Mouse (Mus musculus) liver, embryonic 15.5 days (tissue): ENCODE measurements around the gene Rph3al. TPM values are rescaled to one million over a fixed set of nuclear protein-coding genes. Genes with fewer than 3 reads are reported as not detected.

Experiments
- ATAC-seq: fragments of 200-750 bp; cut with Nextera tagmentation; 2 replicates; pipeline ENCODE4 v1.8.0; 2017; ENCODE audit warnings: moderate number of reproducible peaks, mild to moderate bottlenecking, moderate library complexity; ENCODE audit not compliant: insufficient read depth
- H3K27ac ChIP-seq: fragments of 300-500 bp; sonication (generic); replicated peaks from 2 replicates; pipeline ENCODE4 v1.5.1; 2015; ENCODE audit warnings: mild to moderate bottlenecking, inconsistent platforms
- H3K27me3 ChIP-seq: fragments of 300-500 bp; sonication (generic); 2 replicates; pipeline ENCODE4 v1.6.1; 2015; ENCODE audit warnings: mild to moderate bottlenecking, inconsistent platforms
- H3K36me3 ChIP-seq: fragments of 300-500 bp; sonication (generic); replicated peaks from 2 replicates; pipeline ENCODE4 v1.6.1; 2015; ENCODE audit warnings: moderate library complexity, mild to moderate bottlenecking, inconsistent platforms
- H3K4me1 ChIP-seq: fragments of 300-500 bp; sonication (generic); replicated peaks from 2 replicates; pipeline ENCODE4 v1.6.1; 2015; ENCODE audit warnings: inconsistent platforms
- H3K4me2 ChIP-seq: fragments of 300-500 bp; sonication (generic); 2 replicates; pipeline ENCODE4 v1.6.1; 2015; ENCODE audit warnings: moderate library complexity, mild to moderate bottlenecking, inconsistent platforms
- H3K4me3 ChIP-seq: fragments of 300-500 bp; sonication (generic); replicated peaks from 2 replicates; pipeline ENCODE4 v1.5.1; 2015; ENCODE audit warnings: mild to moderate bottlenecking, inconsistent platforms
- H3K9ac ChIP-seq: fragments of 300-500 bp; sonication (generic); 2 replicates; pipeline ENCODE4 v1.6.1; 2015; ENCODE audit warnings: moderate library complexity, mild to moderate bottlenecking, inconsistent platforms
- H3K9me3 ChIP-seq: fragments of 300-500 bp; sonication (generic); replicated peaks from 2 replicates; pipeline ENCODE4 v1.6.1; 2016; ENCODE audit warnings: inconsistent platforms
- WGBS: fragments of 180-500 bp; shearing (Covaris S2); methylation state at CpG from one replicate; pipeline ENCODE4 v1.1.7; 2015; ENCODE audit warnings: mixed read lengths; ENCODE audit not compliant: insufficient replicate concordance; 5-methylcytosine and 5-hydroxymethylcytosine counted together
- polyA plus RNA-seq: library from polyadenylated mRNA; unstranded; fragments of >200 nt; fragmentation: Nextera tagmentation; extraction: Ambion mirVana; gene quantifications from 2 replicates; pipeline ENCODE4 v1.2.1, GENCODE M21; 2015

Rph3al gene
- polyA plus RNA-seq, 1 experiment from 2014 or later: 0.47 TPM

DNA sequence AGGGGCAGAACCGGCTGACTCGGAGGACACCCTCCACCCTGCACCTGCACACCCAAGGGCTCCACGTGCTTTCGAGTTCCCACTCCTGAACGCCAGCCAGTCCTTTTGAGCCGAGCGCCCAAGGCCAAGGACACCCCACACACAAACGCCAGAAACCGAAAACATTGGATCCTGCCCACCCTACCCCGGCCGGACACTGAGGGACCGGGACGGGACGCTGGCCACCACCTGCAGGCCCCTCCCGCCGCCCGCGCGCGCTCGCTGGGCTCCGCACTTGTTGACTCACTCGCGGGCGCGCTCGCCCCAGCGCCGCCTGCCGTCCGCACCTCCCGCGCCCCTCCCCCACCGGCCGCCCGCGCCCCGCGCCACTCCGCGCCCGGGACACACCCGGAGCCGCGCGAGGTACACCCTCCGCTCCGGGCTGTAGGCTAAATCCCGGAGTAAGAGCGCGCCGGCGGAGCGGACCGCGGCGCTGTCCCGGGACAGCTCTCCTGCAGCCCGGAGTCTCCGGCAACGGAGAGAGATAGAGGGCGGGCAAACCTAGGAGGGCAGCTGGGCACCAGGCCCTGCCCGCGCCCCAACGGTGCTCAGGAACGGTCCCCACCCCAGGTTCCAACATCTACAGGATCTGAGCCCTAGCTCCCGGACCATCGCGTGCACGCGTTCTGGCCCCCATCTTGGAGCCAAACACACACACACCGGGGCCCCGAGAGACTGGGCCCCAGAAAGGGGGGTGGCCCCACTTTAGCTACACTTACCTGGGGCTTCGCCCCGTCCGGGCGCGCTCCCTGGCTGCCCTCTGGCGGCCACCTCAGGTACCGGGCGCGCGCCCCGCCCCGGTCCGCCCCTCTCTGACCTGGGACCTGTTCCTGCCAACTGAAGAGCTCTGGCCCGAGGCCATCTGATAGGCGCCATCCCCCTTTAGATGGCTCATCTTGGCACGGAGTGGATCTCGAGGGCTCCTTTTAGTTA lies 28.5 kb upstream of the Rph3al start:
- Histone ChIP-seq H3K4me2 (peak overlapping the region; percentile 77), H3K27ac (no peak overlapping the region), H3K36me3 (no peaks in the 10 kb centered on the region), H3K9me3 (no peaks in the 10 kb centered on the region), H3K9ac (peak overlapping the region; percentile 43; the same call in 1 of the 2 replicates), H3K4me1 (peaks cover 14% of the 10 kb centered on the region), H3K4me3 (peak overlapping the region; percentile 60), H3K27me3 (peaks cover 66% of the 10 kb centered on the region)
- under 1% methylated on average over 90 of the region's 90 CpGs for WGBS
- ATAC-seq: peak; percentile 73

DNA sequence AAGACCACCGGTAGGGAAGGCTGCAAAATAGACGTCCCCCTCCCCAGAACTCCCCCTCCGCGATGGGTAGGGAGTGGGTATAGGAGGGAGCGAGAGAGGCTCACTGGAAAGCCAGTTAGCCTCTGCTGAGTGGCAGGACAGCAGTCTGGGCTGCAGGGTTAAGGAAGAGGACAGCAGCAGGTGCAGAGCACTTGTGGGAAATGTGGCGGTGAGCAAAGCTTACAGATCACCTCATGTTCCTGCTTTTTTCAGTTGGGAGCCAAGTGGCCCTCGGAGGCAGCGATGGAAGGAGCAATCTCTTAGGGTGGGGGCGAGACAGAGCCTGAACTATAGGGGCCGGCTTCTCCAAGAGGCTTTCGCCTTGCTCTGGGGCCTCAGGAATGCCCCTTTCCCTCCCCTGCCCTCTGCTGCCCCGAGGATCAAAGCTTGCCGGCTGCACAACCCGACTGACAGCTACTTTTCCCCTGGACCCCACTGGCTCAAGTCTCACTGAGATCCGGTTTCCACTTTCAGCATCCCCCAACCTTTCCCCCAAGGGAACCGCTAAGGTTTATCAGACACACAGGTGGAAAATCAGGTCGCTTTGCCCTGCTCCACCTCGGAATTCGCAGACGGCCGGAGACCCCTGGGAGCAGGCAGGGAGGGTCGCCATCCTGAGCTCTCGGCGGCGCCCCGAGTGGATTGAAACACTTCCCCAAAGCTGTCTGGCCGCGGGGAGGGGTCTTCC lies 27.6 kb upstream of the Rph3al start:
- Histone ChIP-seq H3K4me3 (peak overlapping the region; percentile 60), H3K36me3 (no peaks in the 10 kb centered on the region), H3K27ac (no peak overlapping the region), H3K9me3 (no peaks in the 10 kb centered on the region), H3K27me3 (peaks cover 66% of the 10 kb centered on the region), H3K9ac (peak overlapping the region; percentile 43; the same call in 1 of the 2 replicates), H3K4me2 (peak overlapping the region; percentile 77), H3K4me1 (peaks cover 14% of the 10 kb centered on the region)
- 11% methylated on average over 28 of the region's 28 CpGs for WGBS
- ATAC-seq: no peak

DNA sequence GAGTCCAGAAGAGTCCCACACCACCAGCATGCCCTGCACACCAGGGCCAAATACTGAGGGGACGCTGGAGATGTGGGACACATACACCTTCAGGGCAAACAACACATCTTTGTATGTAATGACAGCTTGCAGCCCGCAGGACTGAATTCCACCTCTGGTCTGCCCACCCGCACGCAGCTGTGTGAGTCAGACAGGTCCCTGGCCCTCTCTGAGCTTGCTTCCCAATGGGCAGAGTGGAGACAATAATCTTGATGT lies 26.2 kb upstream of the Rph3al start:
- H3K36me3 ChIP-seq: no peaks in the 10 kb centered on the region
- H3K9ac ChIP-seq: no peak overlapping the region
- peaks cover 62% of the 10 kb centered on the region for H3K27me3 ChIP-seq
- H3K4me1 ChIP-seq: peaks cover 14% of the 10 kb centered on the region
- ATAC-seq: no peak
- H3K27ac ChIP-seq: no peak overlapping the region
- H3K9me3 ChIP-seq: no peaks in the 10 kb centered on the region
- WGBS: 67% methylated on average over 4 of the region's 4 CpGs
- H3K4me3 ChIP-seq: no peak overlapping the region
- no peak overlapping the region for H3K4me2 ChIP-seq

DNA sequence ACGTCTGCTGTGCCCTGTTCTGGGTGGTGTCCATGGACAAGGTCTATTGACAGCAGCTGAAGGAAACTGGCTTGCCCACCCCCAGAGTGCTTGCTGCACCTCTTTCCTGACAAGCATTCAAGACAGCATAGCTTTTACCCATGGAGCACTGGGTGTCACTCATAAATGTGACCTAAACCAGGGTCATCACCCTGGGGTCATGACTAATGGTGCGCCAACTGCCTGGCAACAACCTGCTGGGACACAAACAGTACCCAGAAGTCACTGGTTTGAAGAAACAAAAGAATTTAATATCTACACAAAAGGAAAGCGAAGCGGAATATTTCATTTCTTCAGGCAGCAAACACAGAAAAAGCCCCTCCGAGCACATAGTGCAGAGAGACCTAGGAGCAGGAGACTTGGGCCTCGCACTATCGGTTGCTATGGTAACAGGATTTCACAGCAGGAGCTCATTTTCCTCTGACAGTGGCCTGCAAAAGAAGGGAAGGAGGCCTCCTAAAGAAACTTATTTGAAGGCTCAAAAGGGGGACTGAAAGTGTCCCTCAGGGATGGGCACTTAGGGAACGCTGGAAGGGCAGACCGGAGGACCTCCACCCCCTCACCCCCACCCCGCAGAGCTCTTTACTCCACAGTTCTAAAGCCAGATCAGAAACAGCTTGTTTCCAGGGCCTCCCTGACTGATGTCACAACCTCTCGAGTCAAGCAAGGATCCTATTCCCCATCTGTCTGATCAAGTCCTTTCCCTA lies 25.7 kb upstream of the Rph3al start:
- Histone ChIP-seq H3K27me3 (peaks cover 57% of the 10 kb centered on the region), H3K36me3 (no peaks in the 10 kb centered on the region), H3K4me3 (no peak overlapping the region), H3K27ac (no peak overlapping the region), H3K4me2 (no peak overlapping the region), H3K4me1 (peaks cover 14% of the 10 kb centered on the region), H3K9ac (no peak overlapping the region), H3K9me3 (no peaks in the 10 kb centered on the region)
- ATAC-seq: no peak
- WGBS: 49% methylated on average over 11 of the region's 11 CpGs

DNA sequence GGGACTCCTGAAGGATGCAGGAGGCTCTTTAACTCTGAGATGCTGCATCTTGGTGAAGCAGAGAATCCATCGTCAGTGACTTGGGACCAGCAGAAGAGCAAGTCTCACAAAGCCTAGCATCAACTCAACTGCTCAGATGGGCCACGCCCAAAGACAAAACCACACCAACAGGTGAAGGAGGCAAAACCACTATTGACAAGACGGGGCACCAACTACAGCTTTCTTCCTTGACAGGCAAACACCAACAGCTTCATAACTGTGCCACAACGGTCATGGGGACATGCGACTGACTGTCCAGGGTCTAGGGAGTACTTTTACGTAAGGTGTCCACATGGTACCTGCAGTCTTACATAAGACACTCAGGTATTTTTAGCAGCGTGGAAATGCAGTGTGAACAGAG lies 23.6 kb upstream of the Rph3al start:
- no peak overlapping the region for H3K4me2 ChIP-seq
- H3K27me3 ChIP-seq: peaks cover 36% of the 10 kb centered on the region
- H3K9ac ChIP-seq: no peak overlapping the region
- H3K9me3 ChIP-seq: no peaks in the 10 kb centered on the region
- 64% methylated on average over 7 of the region's 7 CpGs for WGBS
- H3K36me3 ChIP-seq: no peaks in the 10 kb centered on the region
- H3K27ac ChIP-seq: no peak overlapping the region
- no peak overlapping the region for H3K4me3 ChIP-seq
- ATAC-seq: no peak
- peaks cover 8% of the 10 kb centered on the region for H3K4me1 ChIP-seq

DNA sequence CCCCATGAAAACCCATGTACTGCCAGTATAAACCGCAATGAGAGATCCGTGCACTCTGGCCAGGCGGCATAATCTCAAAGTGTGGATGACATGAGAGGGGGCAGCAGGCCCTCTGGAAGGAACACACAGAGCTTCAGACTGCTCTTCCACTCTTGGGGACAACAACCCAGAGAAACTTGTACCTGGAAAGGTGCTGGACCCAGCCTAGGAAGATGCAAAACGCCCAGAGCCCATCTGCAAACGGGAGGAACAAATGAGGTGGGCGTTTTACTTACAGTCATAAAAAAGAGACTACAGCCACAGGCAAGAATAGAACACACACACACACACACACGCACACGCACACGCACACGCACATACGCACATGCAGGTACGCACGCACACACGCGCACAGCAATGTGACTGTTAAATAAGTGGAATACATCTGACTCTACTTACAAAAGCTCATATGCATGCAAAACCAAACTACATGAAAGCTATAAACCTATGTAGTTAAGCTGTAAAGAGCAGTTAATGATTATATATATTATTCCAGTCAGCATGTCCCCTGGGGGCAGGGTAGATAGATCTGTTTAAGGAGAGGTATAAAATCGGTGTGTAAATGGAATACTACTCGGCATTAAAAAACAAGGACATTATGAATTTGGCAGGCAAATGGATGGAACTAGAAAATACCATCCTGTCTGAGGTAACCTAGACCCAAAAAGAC lies 19.0 kb upstream of the Rph3al start:
- H3K27ac ChIP-seq: no peak overlapping the region
- H3K36me3 ChIP-seq: no peaks in the 10 kb centered on the region
- no peak overlapping the region for H3K9ac ChIP-seq
- no peak overlapping the region for H3K4me3 ChIP-seq
- WGBS: 72% methylated on average over 17 of the region's 17 CpGs
- H3K4me1 ChIP-seq: no peaks in the 10 kb centered on the region
- peaks cover 5% of the 10 kb centered on the region; the same call in 1 of the 2 replicates for H3K27me3 ChIP-seq
- no peak overlapping the region for H3K4me2 ChIP-seq
- no peak for ATAC-seq
- no peaks in the 10 kb centered on the region for H3K9me3 ChIP-seq

DNA sequence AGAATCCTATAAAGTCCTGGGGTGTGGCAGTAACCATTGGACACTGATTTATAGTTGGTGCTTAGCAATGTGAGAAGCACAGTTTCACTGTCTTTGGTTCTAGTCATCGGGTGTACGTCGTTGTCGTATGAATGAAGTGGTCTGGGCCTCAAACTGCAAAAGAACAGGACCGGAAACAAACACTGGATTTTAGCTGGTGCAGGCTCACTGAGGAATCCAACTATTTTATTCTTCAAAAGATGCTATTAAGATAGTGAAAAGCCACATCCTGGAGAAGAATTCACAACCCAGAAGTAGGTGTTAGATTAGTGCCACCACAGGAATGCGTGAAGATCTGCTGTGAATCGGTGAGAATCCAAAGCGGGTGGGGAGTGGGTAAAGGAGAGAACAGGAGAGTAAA lies 18.4 kb upstream of the Rph3al start:
- H3K9me3 ChIP-seq: no peaks in the 10 kb centered on the region
- no peak overlapping the region for H3K4me3 ChIP-seq
- H3K4me2 ChIP-seq: no peak overlapping the region
- peaks cover 7% of the 10 kb centered on the region; the same call in 1 of the 2 replicates for H3K27me3 ChIP-seq
- WGBS: 26% methylated on average over 8 of the region's 8 CpGs
- no peak for ATAC-seq
- no peak overlapping the region for H3K27ac ChIP-seq
- no peaks in the 10 kb centered on the region for H3K4me1 ChIP-seq
- H3K36me3 ChIP-seq: no peaks in the 10 kb centered on the region
- no peak overlapping the region for H3K9ac ChIP-seq

DNA sequence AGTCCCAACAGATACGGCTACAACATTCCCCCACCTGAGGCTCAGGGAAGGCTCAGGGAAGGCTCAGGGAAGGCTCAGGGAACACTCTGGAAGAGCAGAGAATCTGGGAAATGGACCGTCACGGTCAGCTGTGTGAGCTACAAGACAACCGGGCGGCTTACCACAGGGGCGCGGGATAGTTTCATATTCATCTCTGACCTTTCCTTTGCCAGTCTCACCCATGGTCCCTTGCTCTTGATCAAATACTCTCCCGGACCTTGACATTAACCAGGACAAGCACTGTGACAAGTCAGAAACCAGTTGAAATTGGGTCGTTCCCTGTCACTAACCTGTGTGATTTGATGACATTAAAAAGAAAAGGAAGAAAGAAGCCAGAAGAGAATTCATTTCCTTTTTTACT lies 16.7 kb upstream of the Rph3al start:
- 76% methylated on average over 9 of the region's 9 CpGs for WGBS
- Histone ChIP-seq H3K4me3 (no peak overlapping the region), H3K9me3 (no peaks in the 10 kb centered on the region), H3K4me2 (no peak overlapping the region), H3K4me1 (no peaks in the 10 kb centered on the region), H3K27me3 (peaks cover 7% of the 10 kb centered on the region; the same call in 1 of the 2 replicates), H3K9ac (no peak overlapping the region), H3K36me3 (no peaks in the 10 kb centered on the region), H3K27ac (no peak overlapping the region)
- no peak for ATAC-seq

DNA sequence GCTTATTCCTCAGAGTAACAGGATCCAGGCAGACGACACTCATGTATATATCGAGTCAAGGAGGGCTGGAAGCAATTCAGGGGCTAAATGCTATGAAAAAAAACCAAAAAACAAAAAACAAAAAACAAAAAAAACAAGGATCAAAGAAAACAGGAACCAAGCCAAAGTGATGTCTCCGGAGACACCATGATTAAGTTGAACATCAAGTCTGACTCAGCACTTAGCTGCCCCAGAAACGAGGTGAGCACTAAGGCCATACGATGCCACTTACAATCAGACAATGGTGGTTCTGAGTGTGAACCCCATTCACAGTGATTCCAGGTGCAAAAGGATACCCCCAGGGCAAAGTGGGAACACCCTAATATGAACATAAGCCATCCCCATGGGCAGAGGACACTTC lies 13.7 kb upstream of the Rph3al start:
- no peak overlapping the region for H3K9ac ChIP-seq
- peaks cover 7% of the 10 kb centered on the region; the same call in 1 of the 2 replicates for H3K27me3 ChIP-seq
- no peaks in the 10 kb centered on the region for H3K9me3 ChIP-seq
- WGBS: 42% methylated on average over 5 of the region's 5 CpGs
- no peak overlapping the region for H3K4me3 ChIP-seq
- no peaks in the 10 kb centered on the region for H3K36me3 ChIP-seq
- no peaks in the 10 kb centered on the region for H3K4me1 ChIP-seq
- H3K27ac ChIP-seq: no peak overlapping the region
- no peak overlapping the region for H3K4me2 ChIP-seq
- ATAC-seq: no peak

DNA sequence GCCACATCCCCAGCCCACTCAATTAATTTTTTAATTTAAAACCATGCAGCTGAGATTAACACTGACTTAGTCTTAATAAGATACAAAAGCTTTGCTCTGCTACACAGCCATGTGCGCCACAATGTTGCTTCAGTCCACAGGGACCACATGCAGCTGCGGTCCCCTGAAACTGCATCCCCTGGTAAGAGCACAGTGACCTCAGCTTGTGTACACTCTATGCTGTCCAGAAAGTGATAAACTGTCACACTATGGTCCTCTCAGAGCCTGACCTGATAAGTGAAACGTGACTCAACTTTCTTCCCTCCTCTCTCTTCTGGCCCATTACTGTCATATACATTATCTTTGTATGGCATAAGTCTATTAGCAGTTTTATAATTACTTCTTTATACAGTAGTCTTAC lies 12.2 kb upstream of the Rph3al start:
- no peaks in the 10 kb centered on the region for H3K36me3 ChIP-seq
- no peak overlapping the region for H3K9ac ChIP-seq
- H3K4me2 ChIP-seq: no peak overlapping the region
- no peaks in the 10 kb centered on the region for H3K9me3 ChIP-seq
- no peaks in the 10 kb centered on the region for H3K4me1 ChIP-seq
- ATAC-seq: no peak
- H3K27me3 ChIP-seq: peaks cover 7% of the 10 kb centered on the region; the same call in 1 of the 2 replicates
- no peak overlapping the region for H3K27ac ChIP-seq
- H3K4me3 ChIP-seq: no peak overlapping the region
- whole genome bisulfite sequencing: 51% methylated on average over 3 of the region's 3 CpGs
